Comparison of ENCODE assay signal across 8 mouse cellular contexts in the genomic region with DNA sequence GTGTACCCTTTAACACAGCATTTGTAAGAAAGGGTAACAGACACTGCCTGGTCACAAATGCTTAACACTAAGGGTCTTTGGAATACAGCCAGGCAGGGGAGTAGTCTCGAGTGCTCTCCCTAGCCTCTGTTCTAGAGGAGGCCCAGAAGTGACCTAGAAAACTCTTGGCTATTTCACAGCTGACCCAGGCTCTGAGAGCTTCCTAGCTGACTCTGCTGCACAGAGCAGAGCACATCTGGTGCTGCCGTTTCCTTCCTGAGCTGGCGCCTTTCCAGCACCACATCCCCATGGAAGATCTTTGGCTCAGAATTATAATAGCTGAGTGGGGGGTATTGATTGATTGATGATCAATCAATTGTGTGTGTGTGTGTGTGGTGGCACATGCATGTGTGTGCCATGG. TPM values are rescaled to one million over a fixed set of nuclear protein-coding genes. Genes with fewer than 3 reads are reported as not detected.
DNase-seq lines count a peak whose midpoint lies in the region; ATAC-seq and TF ChIP-seq lines count a peak whose summit lies in the region.

No protein-coding gene starts in this region.

- H3K36me3 ChIP-seq in heart, adult 2 months (ENCODE audit: control insufficient read depth, insufficient read depth, low read length): peaks cover 38% of the 10 kb centered on the region
- H3K36me3 ChIP-seq in liver, embryonic 15.5 days (replicated peaks): 0 out of 2 replicates have a peak, but pooled peaks cover 4% of the 10 kb centered on the region
- H3K36me3 ChIP-seq in midbrain, embryonic 13.5 days: no peaks in the 10 kb centered on the region

- H3K9me3 ChIP-seq in liver, embryonic 15.5 days (replicated peaks): no peaks in the 10 kb centered on the region
- no peaks in the 10 kb centered on the region for H3K9me3 ChIP-seq in midbrain, embryonic 13.5 days

- no peak overlapping the region for H3K4me3 ChIP-seq in heart, adult 2 months
- H3K4me3 ChIP-seq in liver, embryonic 15.5 days (replicated peaks): no peak overlapping the region
- no peak overlapping the region for H3K4me3 ChIP-seq in midbrain, embryonic 13.5 days (replicated peaks)

- 9% methylated on average over 3 of the region's 3 CpGs for WGBS in heart, adult 2 months
- 60% methylated on average over 3 of the region's 3 CpGs for WGBS in liver, embryonic 15.5 days (ENCODE audit: insufficient replicate concordance)
- 56% methylated on average over 3 of the region's 3 CpGs for WGBS in midbrain, embryonic 13.5 days

- H3K79me2 ChIP-seq in heart, adult 2 months (replicated peaks; ENCODE audit: control insufficient read depth, insufficient read depth, low read length): peaks cover 6% of the 10 kb centered on the region

- no peaks in the 10 kb centered on the region for H3K27me3 ChIP-seq in heart, adult 2 months (ENCODE audit: control insufficient read depth, insufficient read depth, low read length)
- no peaks in the 10 kb centered on the region for H3K27me3 ChIP-seq in liver, embryonic 15.5 days
- H3K27me3 ChIP-seq in midbrain, embryonic 13.5 days: no peaks in the 10 kb centered on the region

- peaks cover 31% of the 10 kb centered on the region for H3K4me1 ChIP-seq in heart, adult 2 months (ENCODE audit: control insufficient read depth, insufficient read depth, low read length)
- peaks cover 68% of the 10 kb centered on the region for H3K4me1 ChIP-seq in liver, embryonic 15.5 days (replicated peaks)
- peaks cover 53% of the 10 kb centered on the region for H3K4me1 ChIP-seq in midbrain, embryonic 13.5 days (replicated peaks)

- ATAC-seq in liver, embryonic 15.5 days (ENCODE audit: insufficient read depth): no peak
- no peak for ATAC-seq in midbrain, embryonic 13.5 days

- intact Hi-C loops in heart, adult 2 months (cut with DNase I): no loop called here

- no peak for TF ChIP-seq POLR2A in heart, adult 2 months (IDR thresholded peaks at IDR 0.05; ENCODE audit: insufficient read depth, low read depth, low read length)

- peak overlapping the region; percentile 57 for H3K27ac ChIP-seq in heart, adult 2 months
- peak overlapping the region; percentile 46; the same call in 1 of the 2 replicates for H3K27ac ChIP-seq in liver, embryonic 15.5 days (replicated peaks)
- H3K27ac ChIP-seq in midbrain, embryonic 13.5 days: no peak overlapping the region

- TF ChIP-seq CTCF in heart, adult 2 months (IDR thresholded peaks at IDR 0.05): no peak

- no peak overlapping the region for H3K4me2 ChIP-seq in liver, embryonic 15.5 days
- no peak overlapping the region for H3K4me2 ChIP-seq in midbrain, embryonic 13.5 days (replicated peaks)

- TF ChIP-seq EP300 in heart, adult 2 months (IDR thresholded peaks at IDR 0.05; ENCODE audit: insufficient read depth, low read depth, low read length): peak; percentile 45; the same call in 1 of the 2 replicates

- H3K9ac ChIP-seq in heart, adult 2 months (ENCODE audit: low read depth, low read length): no peak overlapping the region
- no peak overlapping the region for H3K9ac ChIP-seq in liver, embryonic 15.5 days
- H3K9ac ChIP-seq in midbrain, embryonic 13.5 days (replicated peaks): no peak overlapping the region

- peak in 1 of 2 experiments; percentile 61 for DNase-seq in heart, adult 2 months
- no peak for DNase-seq in heart, adult 8-10 months (ENCODE audit: low spot score)
- peak; percentile 55 for DNase-seq in adipocyte (ENCODE audit: low spot score)
- DNase-seq in heart, postnatal 4 days: peak; percentile 61
- no peak for DNase-seq in frontal cortex, postnatal 10 days (ENCODE audit: low spot score in 2 of 2)
- no peak for DNase-seq in urinary bladder, postnatal 4 days (ENCODE audit: low spot score in 2 of 2)

RNA-seq across cellular contexts. Expression of a gene that starts 11.1 kb away (rescaled TPM):
- 10 to 100 TPM; 67.2 to 77.6 TPM for total RNA-seq in heart, adult 2 months (2021)
- 13.1 and 23.9 TPM in 2 replicates for polyA plus RNA-seq in heart, adult 2 months (2012; rRNA removed)
- 10 to 100 TPM; 63.9 to 82.9 (median 76.6) TPM for total RNA-seq in heart, adult 8-10 months (2022)
- 10 to 100 TPM; 88.8 to 92.1 TPM for total RNA-seq in heart, postnatal 4 days (2021)
- 8.8 and 9.2 TPM in 2 replicates for polyA plus RNA-seq in liver, embryonic 15.5 days (2015; fragmentation: Nextera tagmentation; extraction: Ambion mirVana)
- 24.2 and 24.4 TPM in 2 replicates for polyA plus RNA-seq in midbrain, embryonic 13.5 days (2015; fragmentation: Nextera tagmentation; extraction: Ambion mirVana)

Comparison
In these comparisons a context has a peak if more than half of its experiments do, and no peak if none do; other contexts are left out.
1. DNase-seq: peak in adipocyte (single experiment) and heart, postnatal 4 days (single experiment); none in heart, adult 8-10 months (single experiment), frontal cortex, postnatal 10 days (0 of 2) and urinary bladder, postnatal 4 days (0 of 2).